21 mouse cellular contexts compared by ENCODE assay signal in genomic region chr3:53417701-53418100, GRCm38 (mm10). TPM values are rescaled to one million over a fixed set of nuclear protein-coding genes. Genes with fewer than 3 reads are reported as not detected.
A peak's percentile ranks its signal among the peaks of the same experiment; 100 is the strongest.
DNase-seq lines count a peak whose midpoint lies in the region; TF ChIP-seq lines count a peak whose summit lies in the region.
"Had no signal": no experiment of that assay in that cellular context is flagged by ENCODE, and none has a peak within 500 bp of the region (broad histone marks: within the 10 kb centered on the region; RNA-seq: fewer than 3 reads in every experiment).

No protein-coding gene starts in this region.

- no peak overlapping the region for H3K27ac ChIP-seq in cerebellum, adult 2 months (ENCODE audit: insufficient read depth, low read length)
- H3K27ac ChIP-seq: embryonic facial prominence, embryonic 15.5 days; forebrain, embryonic 10.5 days; forebrain, embryonic 15.5 days; heart, embryonic 10.5 days; hindbrain, embryonic 13.5 days; kidney, embryonic 15.5 days had no signal

- no peaks in the 10 kb centered on the region for H3K27me3 ChIP-seq in cerebellum, adult 2 months (ENCODE audit: control insufficient read depth, insufficient read depth, low read length)
- H3K27me3 ChIP-seq: CH12.LX; embryonic facial prominence, embryonic 15.5 days; forebrain, embryonic 15.5 days; hindbrain, embryonic 13.5 days; kidney, embryonic 15.5 days had no signal

- TF ChIP-seq POLR2A in cerebellum, adult 2 months (IDR thresholded peaks at IDR 0.05; ENCODE audit: borderline replicate concordance, insufficient read depth, low read length): no peak

- 17% methylated on average over 7 of the region's 7 CpGs for WGBS in cerebellum, adult 2 months

- peaks cover 16% of the 10 kb centered on the region for H3K4me1 ChIP-seq in cerebellum, adult 2 months (ENCODE audit: control insufficient read depth, insufficient read depth, low read length)
- H3K4me1 ChIP-seq: embryonic facial prominence, embryonic 15.5 days had no signal

- no peak overlapping the region for H3K4me3 ChIP-seq in cerebellum, adult 2 months (replicated peaks; ENCODE audit: insufficient read depth, low read depth, low read length)
- H3K4me3 ChIP-seq: embryonic facial prominence, embryonic 15.5 days; erythroblast, embryonic 14.5 days; forebrain, embryonic 10.5 days; forebrain, embryonic 15.5 days; heart, embryonic 10.5 days; hindbrain, embryonic 13.5 days; kidney, embryonic 15.5 days had no signal

- no peak for TF ChIP-seq CTCF in cerebellum, adult 2 months (IDR thresholded peaks at IDR 0.05; ENCODE audit: borderline replicate concordance, insufficient read depth, low read depth, low read length)

- peak; percentile 47 to 51 for DNase-seq in cerebellum, adult 2 months
- DNase-seq in cerebellum, postnatal 4 days (ENCODE audit: low spot score in 2 of 2): no peak
- peak; percentile 66 for DNase-seq in brain, adult 2 months (ENCODE audit: low read depth, low spot score)
- DNase-seq in cerebellum, adult 8-10 months: peak; percentile 35
- peak; percentile 28 to 60 for DNase-seq in cerebellum, postnatal 14 days
- DNase-seq in Muller cell, postnatal 12 days (ENCODE audit: inconsistent ontology term): no peak
- DNase-seq in embryo, embryonic 10 days (ENCODE audit: low spot score): no peak
- DNase-seq: adrenal gland, postnatal 10 days; embryo, embryonic 11 days; heart, adult 18-20 months; heart, postnatal 10 days; heart, postnatal 4 days; kidney, adult 2 months had no signal

RNA-seq across cellular contexts. Expression of gene Nhlrc3, which starts 45.4 kb away (rescaled TPM):
- polyA plus RNA-seq in cerebellum, adult 2 months (2012; rRNA removed): 7.9 and 8.1 TPM in 2 replicates

RNA-seq across cellular contexts. Expression of gene Proser1, which starts 45.8 kb away (rescaled TPM):
- 21.2 and 21.9 TPM in 2 replicates for polyA plus RNA-seq in cerebellum, adult 2 months (2012; rRNA removed)

Comparison
In these comparisons a context has a peak if more than half of its experiments do, and no peak if none do; other contexts are left out.
1. DNase-seq: peak in cerebellum, adult 2 months (2 of 2), brain, adult 2 months (single experiment), cerebellum, adult 8-10 months (single experiment) and cerebellum, postnatal 14 days (2 of 2); none in cerebellum, postnatal 4 days (0 of 2), Muller cell, postnatal 12 days (single experiment) and embryo, embryonic 10 days (single experiment).